ENCODE assay signal across 8 mouse cellular contexts in genomic region chr5:93024754-93025280, GRCm38 (mm10). TPM values are rescaled to one million over a fixed set of nuclear protein-coding genes. Genes with fewer than 3 reads are reported as not detected.
A peak's percentile ranks its signal among the peaks of the same experiment; 100 is the strongest.
DNase-seq lines count a peak whose midpoint lies in the region; ATAC-seq and TF ChIP-seq lines count a peak whose summit lies in the region.

No protein-coding gene starts in this region.

- no peak for TF ChIP-seq CTCF in liver, postnatal 0 days (IDR thresholded peaks at IDR 0.05; ENCODE audit: low read depth)
- no peak for TF ChIP-seq CTCF in cerebellum, adult 2 months (IDR thresholded peaks at IDR 0.05; ENCODE audit: borderline replicate concordance, insufficient read depth, low read depth, low read length)

- 40% methylated on average over 7 of the region's 7 CpGs for WGBS in liver, postnatal 0 days (ENCODE audit: insufficient replicate concordance)
- 47% methylated on average over 7 of the region's 7 CpGs for WGBS in cerebellum, adult 2 months

- peak; percentile 53 for DNase-seq in gastrocnemius, adult 18-20 months (ENCODE audit: low spot score)
- no peak for DNase-seq in gastrocnemius, postnatal 25 days
- DNase-seq in brain, adult 2 months (ENCODE audit: low read depth, low spot score): peak; percentile 43
- DNase-seq in heart, postnatal 14 days: peak; percentile 57 to 81
- DNase-seq in liver, postnatal 0 days: peak; percentile 46
- no peak for DNase-seq in cerebellum, adult 2 months
- DNase-seq in spleen, postnatal 10 days (ENCODE audit: low spot score in 2 of 2): no peak
- DNase-seq in frontal cortex, postnatal 36 days (ENCODE audit: low spot score in 2 of 2): no peak

- TF ChIP-seq EP300 in liver, postnatal 0 days (IDR thresholded peaks at IDR 0.05; ENCODE audit: low read depth): peak; percentile 59; the same call in 1 of the 2 replicates

- no peak overlapping the region for H3K4me3 ChIP-seq in liver, postnatal 0 days (ENCODE audit: low read depth, low read length)
- no peak overlapping the region for H3K4me3 ChIP-seq in cerebellum, adult 2 months (replicated peaks; ENCODE audit: insufficient read depth, low read depth, low read length)

- no peak for TF ChIP-seq POLR2A in cerebellum, adult 2 months (IDR thresholded peaks at IDR 0.05; ENCODE audit: borderline replicate concordance, insufficient read depth, low read length)

- H3K9ac ChIP-seq in liver, postnatal 0 days (replicated peaks): no peak overlapping the region

- no peaks in the 10 kb centered on the region for H3K9me3 ChIP-seq in liver, postnatal 0 days (ENCODE audit: low read length)

- peaks cover 29% of the 10 kb centered on the region for H3K4me1 ChIP-seq in liver, postnatal 0 days (ENCODE audit: insufficient read depth)
- 0 out of 2 replicates have a peak, but pooled peaks cover 2% of the 10 kb centered on the region for H3K4me1 ChIP-seq in cerebellum, adult 2 months (ENCODE audit: control insufficient read depth, insufficient read depth, low read length)

- peak; percentile 76 for ATAC-seq in liver, postnatal 0 days

- no peaks in the 10 kb centered on the region for H3K36me3 ChIP-seq in liver, postnatal 0 days (replicated peaks; ENCODE audit: insufficient read depth, low read length)

- 0 out of 2 replicates have a peak overlapping the region, but pooled peaks have one; percentile 33 for H3K4me2 ChIP-seq in liver, postnatal 0 days (ENCODE audit: low read depth, low read length)

- intact Hi-C loops in heart, postnatal 14 days (cut with DNase I): loop anchor here (5.0 kb wide), 1 partner anchor 67 kb away; the partner anchor contains the start of gene Sept11

- peak overlapping the region; percentile 71 for H3K27ac ChIP-seq in liver, postnatal 0 days (ENCODE audit: low read depth)
- no peak overlapping the region for H3K27ac ChIP-seq in cerebellum, adult 2 months (ENCODE audit: insufficient read depth, low read length)

- H3K27me3 ChIP-seq in liver, postnatal 0 days (ENCODE audit: insufficient read depth, low read length): no peaks in the 10 kb centered on the region
- H3K27me3 ChIP-seq in cerebellum, adult 2 months (ENCODE audit: control insufficient read depth, insufficient read depth, low read length): no peaks in the 10 kb centered on the region

RNA-seq across cellular contexts. Expression of gene Sowahb, which starts 20.0 kb away (rescaled TPM):
- total RNA-seq in gastrocnemius, adult 18-20 months (2021): under 1 TPM in 1 of 2 experiments, not detected in 1; 0.07 TPM
- not detected for total RNA-seq in gastrocnemius, postnatal 25 days (2021)
- not detected for total RNA-seq in heart, postnatal 14 days (2021)
- 1.8 and 3.9 TPM in 2 replicates for polyA plus RNA-seq in liver, postnatal 0 days (2015; fragmentation: Nextera tagmentation; extraction: Ambion mirVana)
- polyA plus RNA-seq in cerebellum, adult 2 months (2012; rRNA removed): 17.0 and 19.1 TPM in 2 replicates

Comparison
In these comparisons a context has a peak if more than half of its experiments do, and no peak if none do; other contexts are left out.
1. DNase-seq: peak in gastrocnemius, adult 18-20 months (single experiment), brain, adult 2 months (single experiment), heart, postnatal 14 days (2 of 2) and liver, postnatal 0 days (single experiment); none in gastrocnemius, postnatal 25 days (single experiment), cerebellum, adult 2 months (0 of 2), spleen, postnatal 10 days (0 of 2) and frontal cortex, postnatal 36 days (0 of 2).